Mouse (Mus musculus): ENCODE data around the gene Ssh2.

Ssh2 gene

DNA sequence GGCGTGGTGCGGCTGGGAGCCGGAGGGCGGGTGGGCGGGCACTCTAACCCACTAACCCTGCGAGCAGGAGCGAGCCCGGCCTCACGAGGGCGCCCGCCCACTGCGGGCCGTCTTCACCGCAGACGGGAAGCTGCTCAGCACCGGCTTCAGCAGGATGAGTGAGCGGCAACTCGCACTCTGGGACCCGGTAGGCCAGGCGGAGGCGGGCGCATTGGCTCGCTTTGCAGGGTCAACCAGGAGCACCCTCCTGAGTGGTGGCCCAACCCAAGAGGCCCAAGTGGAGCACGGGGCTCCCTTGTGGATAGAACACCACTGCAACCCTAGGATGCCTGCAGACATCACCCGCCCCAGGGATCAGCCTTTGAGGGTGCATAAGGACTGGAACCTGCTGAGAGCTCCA lies 251.1 kb downstream of the Ssh2 start:
- DNase-seq: peak; percentile 60 to 63

GRCm38 (mm10) chr11:77467784-77468183 lies 251.7 kb downstream of the Ssh2 start:
- peak; percentile 82 to 85 for DNase-seq

- no peak for DNase-seq
These were observed 252.3 kb downstream of the Ssh2 start for GRCm38 (mm10) chr11:77468397-77468796.

DNA sequence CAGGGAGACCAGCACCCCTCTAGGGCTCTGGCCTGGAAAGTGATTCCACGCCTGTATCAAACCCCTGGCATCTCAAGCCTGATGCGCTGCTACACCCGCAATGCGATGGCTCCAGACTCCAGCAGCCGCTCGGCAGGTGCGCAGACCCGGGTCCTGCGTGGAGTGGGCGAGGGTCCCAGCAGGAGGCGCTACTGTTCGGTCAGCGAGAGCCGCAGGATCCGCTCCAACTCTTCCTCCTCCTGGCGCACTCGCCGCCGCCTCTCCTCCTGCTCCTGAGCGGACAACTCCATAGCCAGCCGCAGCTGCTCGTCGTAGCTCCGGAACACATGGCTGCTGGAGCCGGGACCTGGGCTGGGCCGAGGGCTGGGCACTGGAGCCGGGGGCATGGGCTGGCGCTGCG lies 255.3 kb downstream of the Ssh2 start:
- DNase-seq: peak in 1 of 2 experiments; percentile 10

- DNase-seq: no peak
These were observed 256.7 kb downstream of the Ssh2 start for GRCm38 (mm10) chr11:77472775-77473174.

DNA sequence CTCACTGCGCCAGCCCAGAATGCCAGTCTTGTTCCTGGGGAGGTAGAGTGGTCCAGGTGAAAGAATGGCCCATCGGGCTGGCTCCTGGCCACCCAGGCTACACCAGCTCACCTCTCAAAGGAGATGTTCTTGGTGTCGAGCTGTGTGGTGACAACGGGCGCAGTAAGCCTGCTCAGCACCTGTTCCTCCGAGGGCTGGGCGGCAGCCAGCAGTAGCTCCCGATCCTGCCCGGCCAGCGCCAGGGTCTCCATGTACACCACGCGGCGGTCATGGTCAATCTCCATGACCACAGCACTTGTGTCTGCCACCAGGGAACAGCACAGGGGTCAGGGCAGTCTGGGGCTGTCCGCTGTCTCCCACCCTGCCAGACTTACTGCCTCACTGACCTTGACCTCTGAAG lies 260.1 kb downstream of the Ssh2 start:
- DNase-seq: no peak

DNA sequence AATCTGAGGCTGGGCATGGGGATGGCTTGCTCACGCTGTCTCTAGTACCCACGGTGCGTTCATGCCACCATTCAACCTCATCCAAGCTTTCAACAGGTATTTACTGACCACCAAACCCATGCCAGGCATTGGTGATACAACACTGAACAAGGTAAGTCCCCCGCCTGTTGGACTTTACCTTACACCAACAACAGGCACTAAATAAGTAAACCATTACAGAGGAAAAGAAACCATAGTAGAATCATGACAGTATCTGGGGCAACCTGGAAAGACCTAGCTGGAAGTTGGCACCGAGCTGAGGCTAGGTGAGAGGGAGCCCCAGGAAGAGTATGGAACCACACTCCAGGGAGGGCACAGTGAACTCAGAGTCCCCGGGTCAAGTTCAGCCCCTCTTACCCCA lies 260.8 kb downstream of the Ssh2 start:
- no peak for DNase-seq

GRCm38 (mm10) chr11:77483043-77483442 lies 267.0 kb downstream of the Ssh2 start:
- peak in 1 of 2 experiments; percentile 29 for DNase-seq

GRCm38 (mm10) chr11:77483510-77484255 lies 267.6 kb downstream of the Ssh2 start:
- DNase-seq: no peak

GRCm38 (mm10) chr11:77485229-77485628 lies 269.1 kb downstream of the Ssh2 start:
- no peak for DNase-seq

GRCm38 (mm10) chr11:77486798-77487197 lies 270.7 kb downstream of the Ssh2 start:
- DNase-seq: peak; percentile 57 to 74

DNA sequence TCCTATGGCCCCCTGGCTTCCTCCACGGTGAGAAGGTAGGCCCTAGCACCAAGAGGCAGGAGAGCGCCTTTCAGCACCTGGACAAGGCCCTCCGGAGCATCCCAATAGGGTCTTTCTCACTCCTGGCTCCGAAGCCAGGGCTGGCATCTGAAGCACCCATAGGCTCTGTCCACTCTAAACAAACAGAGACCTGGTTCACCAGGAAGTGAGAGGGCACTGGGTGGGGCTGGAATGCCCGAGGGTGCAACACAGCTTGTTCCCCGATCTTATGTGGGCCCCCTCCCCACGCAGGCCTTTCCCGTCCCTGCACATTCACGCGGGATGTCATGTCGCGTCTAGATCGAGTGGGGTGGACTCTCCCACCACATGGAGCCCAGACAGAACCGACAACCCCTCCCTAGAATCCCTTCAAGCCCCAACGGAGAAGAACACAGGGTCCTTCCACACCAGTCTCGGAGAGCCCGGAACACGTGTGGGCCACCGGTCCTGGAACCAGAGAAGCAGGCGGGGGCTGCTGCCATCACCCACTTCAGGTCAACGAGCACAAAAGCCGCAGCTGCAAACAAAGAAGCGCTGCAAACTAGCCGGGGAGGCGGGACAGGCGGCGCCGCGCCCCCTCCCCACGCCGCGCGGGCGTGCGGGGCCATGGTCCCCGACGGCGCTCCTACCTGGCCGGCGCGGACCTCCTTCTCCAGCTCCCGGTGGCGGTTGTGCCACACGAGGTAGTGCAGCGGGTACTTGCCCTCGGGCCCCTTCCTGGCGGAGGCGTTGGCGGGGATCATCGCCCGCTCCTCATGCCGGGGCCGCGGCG lies 272.9 kb downstream of the Ssh2 start:
- peak in 1 of 2 experiments; percentile 43 for DNase-seq

GRCm38 (mm10) chr11:77489591-77490235 lies 273.6 kb downstream of the Ssh2 start, which contains the start of gene Ankrd13b:
Gene Ankrd13b, minus strand, starts transcription at chr11:77489678.
- peak; percentile 86 to 92 for DNase-seq

- no peak for DNase-seq
These were observed 274.4 kb downstream of the Ssh2 start for GRCm38 (mm10) chr11:77490451-77490850.

- peak; percentile 89 to 90 for DNase-seq
These were observed 275.0 kb downstream of the Ssh2 start for GRCm38 (mm10) chr11:77491123-77491501.

DNA sequence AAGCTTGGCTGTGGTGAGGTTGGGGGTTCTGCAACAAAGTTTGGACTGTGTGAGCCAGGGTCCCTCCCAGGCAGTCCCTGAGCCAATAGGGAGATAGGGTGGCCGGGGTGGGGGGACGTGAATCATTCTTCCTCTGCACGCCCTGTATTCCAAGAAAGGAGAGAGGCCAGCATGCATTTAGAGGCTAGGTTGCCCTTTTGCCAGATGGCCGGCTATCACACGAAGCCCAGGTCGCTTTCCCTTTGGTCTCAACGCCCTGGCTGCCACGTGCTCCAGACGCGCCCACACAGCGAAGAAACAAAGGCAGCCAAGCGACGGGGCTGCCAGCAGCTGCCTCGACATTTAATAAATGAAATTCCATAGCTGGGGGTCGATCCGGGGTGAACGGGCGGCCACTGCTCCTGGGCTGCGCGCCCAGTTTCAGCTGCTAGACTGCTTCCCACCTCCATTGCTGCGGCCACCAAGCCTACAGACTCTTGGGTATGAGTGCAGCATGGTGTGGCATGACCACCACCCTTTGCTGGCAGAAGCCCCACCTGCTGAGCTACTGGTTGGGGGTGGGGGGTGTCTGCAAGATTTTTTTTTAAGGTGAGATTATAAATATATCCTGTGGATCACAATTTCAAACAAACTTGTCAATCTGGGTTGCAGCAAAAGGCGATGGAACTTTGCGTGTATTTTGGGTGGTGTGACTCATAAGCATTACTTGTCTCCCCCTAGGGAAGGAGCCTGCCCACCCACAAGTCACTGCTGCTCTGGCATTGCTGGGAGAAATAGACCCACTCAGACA lies 275.6 kb downstream of the Ssh2 start:
- DNase-seq: peak; percentile 63

DNA sequence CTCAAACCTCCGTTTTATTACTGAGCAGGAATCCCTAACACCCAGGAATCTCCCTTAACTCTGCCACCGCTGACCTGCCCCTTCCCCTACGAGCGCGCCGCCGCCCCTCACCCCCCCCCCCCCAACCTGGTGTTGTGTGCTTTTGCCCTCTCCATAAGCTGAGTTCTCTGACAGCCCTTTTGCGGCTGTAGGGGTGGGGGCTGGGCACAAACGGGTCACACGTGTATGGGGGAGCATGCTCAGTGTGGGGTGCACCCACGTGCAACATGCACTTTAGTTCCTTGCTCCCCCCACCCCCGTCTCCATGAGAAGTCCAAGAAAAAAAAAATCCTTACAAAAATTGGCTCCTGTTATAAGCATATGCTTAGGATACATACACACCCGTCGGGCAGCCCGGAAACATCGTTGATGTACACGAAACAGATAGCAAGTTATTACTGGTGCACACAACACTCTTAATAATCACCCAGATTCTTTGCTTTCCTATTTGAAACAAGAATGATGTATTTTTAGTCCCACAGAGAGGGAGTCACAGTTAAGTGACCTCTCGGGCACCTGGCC lies 276.3 kb downstream of the Ssh2 start:
- DNase-seq: peak in 1 of 2 experiments; percentile 49

DNA sequence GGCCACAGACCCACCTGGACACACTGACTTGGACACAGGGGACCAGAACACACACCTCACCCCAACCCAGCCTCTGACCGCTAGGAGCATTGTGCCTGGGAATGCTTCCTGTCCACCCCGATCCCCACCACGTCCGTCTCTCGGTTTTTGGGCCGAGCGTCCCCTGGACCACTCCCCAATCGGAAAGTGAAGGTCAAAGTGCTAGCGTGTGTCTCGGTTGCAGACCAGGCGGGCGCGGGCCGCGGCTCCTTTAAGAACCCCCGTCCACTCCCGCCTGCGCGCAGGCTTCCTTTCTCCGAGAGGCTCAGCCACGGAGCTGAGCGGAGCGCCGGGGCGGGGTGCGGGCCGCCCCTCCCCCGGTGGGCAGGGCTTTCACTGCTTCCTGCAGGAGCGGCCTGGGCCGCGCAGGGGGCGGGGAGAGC lies 276.8 kb downstream of the Ssh2 start:
- DNase-seq: peak; percentile 96

- peak; percentile 64 to 71 for DNase-seq
These were observed 277.6 kb downstream of the Ssh2 start, which contains the start of gene Git1 for GRCm38 (mm10) chr11:77493512-77494343. Gene Git1, plus strand, starts transcription at chr11:77493562.

- no peak for DNase-seq
These were observed 278.2 kb downstream of the Ssh2 start for GRCm38 (mm10) chr11:77494344-77494676.

DNA sequence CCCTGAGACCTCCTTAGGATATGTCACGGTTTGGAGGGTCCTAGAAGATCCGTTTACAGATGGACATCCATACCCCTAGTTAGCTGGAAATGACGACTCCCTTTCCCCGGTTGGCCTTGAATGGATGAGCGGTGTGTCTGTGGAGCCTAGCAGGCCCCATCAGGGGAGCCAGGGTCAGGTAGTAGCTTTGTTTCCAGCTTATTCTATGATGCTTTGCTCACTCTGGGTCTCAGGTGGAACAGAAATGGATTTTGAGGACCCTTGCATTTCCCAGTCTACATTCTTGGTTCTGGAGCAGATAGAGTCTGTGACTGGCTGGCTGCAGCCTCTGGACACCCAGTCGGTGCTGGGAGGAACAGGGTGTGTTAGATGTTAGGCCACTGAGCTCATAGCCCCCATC lies 278.7 kb downstream of the Ssh2 start:
- no peak for DNase-seq

Measured in cerebellum, adult 18-20 months (tissue).